Mouse (Mus musculus) small intestine, adult 2 months (tissue): Measurements from ENCODE around the gene Ntm. TPM values are rescaled to one million over a fixed set of nuclear protein-coding genes. Genes with fewer than 3 reads are reported as not detected.

ENCODE experiments used
- H3K27ac ChIP-seq: fragments of 200-500 bp; 2 replicates; pipeline ENCODE4 v1.5.1; 2012; ENCODE audit warnings: low read depth, low read length, control low read depth, inconsistent platforms; ENCODE audit not compliant: insufficient read depth
- H3K27me3 ChIP-seq: fragments of 200-500 bp; 2 replicates; pipeline ENCODE4 v1.6.1; 2012; ENCODE audit warnings: mild to moderate bottlenecking, moderate library complexity, low read length, inconsistent platforms; ENCODE audit not compliant: control insufficient read depth, insufficient read depth
- H3K36me3 ChIP-seq: fragments of 200-500 bp; 2 replicates; pipeline ENCODE4 v1.6.1; 2012; ENCODE audit warnings: mild to moderate bottlenecking, low read length, control low read depth, inconsistent platforms; ENCODE audit not compliant: control insufficient read depth, insufficient read depth
- H3K4me1 ChIP-seq: fragments of 200-500 bp; 2 replicates; pipeline ENCODE4 v1.6.1; 2012; ENCODE audit warnings: low read length, inconsistent platforms, mixed read lengths; ENCODE audit not compliant: control insufficient read depth, insufficient read depth, insufficient read length
- H3K4me3 ChIP-seq: fragments of 200-500 bp; 2 replicates; pipeline ENCODE4 v1.5.1; 2012; ENCODE audit warnings: low read depth, mild to moderate bottlenecking, control low read depth, inconsistent platforms, low read length, moderate library complexity
- CTCF ChIP-seq: fragments of 200-500 bp; IDR thresholded peaks from 2 replicates; pipeline ENCODE4 v1.5.1; 2012; ENCODE audit warnings: low read depth, mild to moderate bottlenecking, control low read depth, inconsistent platforms, low read length, moderate library complexity, mixed read lengths; ENCODE audit not compliant: insufficient replicate concordance, insufficient read length; ENCODE audit errors: extremely low read depth
- POLR2A ChIP-seq: fragments of 200-500 bp; IDR thresholded peaks from 2 replicates; pipeline ENCODE4 v1.6.1; 2012; ENCODE audit warnings: low read depth, mild to moderate bottlenecking, control low read depth, inconsistent platforms, low read length, moderate library complexity
- WGBS: fragments of 180-500 bp; shearing (Covaris S2); methylation state at CpG from one replicate; pipeline ENCODE4 v1.1.7; 2018; 5-methylcytosine and 5-hydroxymethylcytosine counted together
- polyA plus RNA-seq: library from polyadenylated mRNA; depleted of rRNA; stranded (reverse); fragments of >200 nt; gene quantifications from 2 replicates; pipeline ENCODE4 v1.2.3, GENCODE M21; 2012

The Ntm gene
- polyA plus RNA-seq, 1 experiment, result 0.10 TPM

DNA sequence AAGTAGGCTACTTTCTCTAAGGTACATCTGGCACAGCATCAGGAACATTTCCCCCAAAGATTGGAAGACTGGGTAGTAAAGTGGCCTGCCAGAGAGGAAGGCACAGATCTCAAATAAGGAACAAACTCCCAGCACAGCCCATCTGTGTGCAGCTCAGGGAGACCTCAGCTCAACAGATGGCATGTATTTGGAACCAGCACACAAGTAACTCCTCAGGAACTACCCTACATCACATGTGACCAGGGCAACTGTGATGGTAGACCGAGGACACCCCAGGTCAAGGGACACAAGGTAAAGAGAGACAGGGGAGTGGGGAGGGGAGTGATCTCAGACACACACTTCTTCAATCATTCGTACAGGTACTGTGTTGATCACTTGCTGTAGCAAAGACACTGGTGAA lies 556.0 kb downstream of the Ntm start:
- Histone ChIP-seq H3K4me3 (no peak overlapping the region), H3K36me3 (no peaks in the 10 kb centered on the region), H3K27ac (no peak overlapping the region), H3K27me3 (peaks cover 10% of the 10 kb centered on the region), H3K4me1 (no peaks in the 10 kb centered on the region)
- TF ChIP-seq CTCF, result no peak
- no peak for TF ChIP-seq POLR2A
- whole genome bisulfite sequencing, result 88% methylated on average over 2 of the region's 2 CpGs

DNA sequence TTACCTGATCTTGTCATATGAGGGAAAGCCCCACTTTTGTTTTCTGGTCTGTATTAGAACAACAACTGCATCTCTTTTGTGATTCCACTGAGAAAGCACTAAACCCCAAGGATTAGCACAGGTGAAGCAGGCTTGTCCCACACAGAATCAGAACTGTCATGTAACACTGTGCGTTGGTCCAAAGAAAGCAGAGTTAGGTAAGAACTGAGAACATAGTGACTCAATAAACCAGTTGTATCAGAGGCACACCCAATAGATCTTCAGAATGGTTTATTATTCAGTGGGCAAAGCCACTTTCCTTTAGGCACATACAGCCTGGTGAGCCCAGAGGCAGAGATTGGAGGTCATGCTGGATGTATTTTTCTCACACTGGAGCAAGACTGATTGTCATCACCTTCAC lies 556.9 kb downstream of the Ntm start:
- TF ChIP-seq POLR2A (no peak), CTCF (no peak)
- 88% methylated on average over 1 of the region's 1 CpGs for WGBS

GRCm38 (mm10) chr9:29400151-29400550 lies 562.8 kb downstream of the Ntm start:
- TF ChIP-seq POLR2A, result no peak
- TF ChIP-seq CTCF, result no peak
- H3K4me3 ChIP-seq, result no peak overlapping the region
- no peaks in the 10 kb centered on the region for H3K4me1 ChIP-seq
- 23% methylated on average over 8 of the region's 8 CpGs for WGBS
- H3K36me3 ChIP-seq, result no peaks in the 10 kb centered on the region
- no peak overlapping the region for H3K27ac ChIP-seq
- no peaks in the 10 kb centered on the region for H3K27me3 ChIP-seq

More for the DNA sequence above, 556.9 kb downstream of the Ntm start:
- Histone ChIP-seq H3K4me3 (no peak overlapping the region), H3K4me1 (no peaks in the 10 kb centered on the region), H3K27me3 (peaks cover 2% of the 10 kb centered on the region), H3K36me3 (no peaks in the 10 kb centered on the region), H3K27ac (no peak overlapping the region)

GRCm38 (mm10) chr9:29396101-29396500 lies 566.8 kb downstream of the Ntm start:
- H3K4me3 ChIP-seq, result no peak overlapping the region
- H3K27ac ChIP-seq, result no peak overlapping the region
- H3K27me3 ChIP-seq, result no peaks in the 10 kb centered on the region
- 34% methylated on average over 5 of the region's 5 CpGs for WGBS
- no peaks in the 10 kb centered on the region for H3K36me3 ChIP-seq
- no peaks in the 10 kb centered on the region for H3K4me1 ChIP-seq
- no peak for TF ChIP-seq POLR2A
- TF ChIP-seq CTCF, result no peak

DNA sequence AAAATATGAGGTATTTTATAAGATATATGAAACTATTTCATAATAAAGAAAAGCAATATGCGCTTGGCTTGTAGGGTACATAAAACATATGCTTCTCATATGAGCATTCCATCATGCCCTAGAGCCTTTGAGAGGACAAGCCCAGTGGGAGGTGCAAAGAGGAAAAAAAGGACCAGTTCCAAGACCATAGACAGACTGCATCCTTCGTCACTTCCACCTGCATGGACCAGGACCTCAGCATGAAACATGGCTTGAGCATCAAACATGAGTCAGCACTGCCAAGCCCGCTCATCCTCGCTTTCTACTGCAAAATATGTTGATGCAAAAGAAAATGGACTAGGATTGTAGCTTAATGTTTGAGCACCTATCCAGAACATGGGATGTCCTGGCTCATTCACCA lies 569.8 kb downstream of the Ntm start:
- H3K36me3 ChIP-seq, result no peaks in the 10 kb centered on the region
- H3K4me3 ChIP-seq, result no peak overlapping the region
- no peak overlapping the region for H3K27ac ChIP-seq
- no peaks in the 10 kb centered on the region for H3K27me3 ChIP-seq
- no peak for TF ChIP-seq POLR2A
- TF ChIP-seq CTCF, result no peak
- H3K4me1 ChIP-seq, result no peaks in the 10 kb centered on the region
- WGBS, result 93% methylated on average over 4 of the region's 4 CpGs

DNA sequence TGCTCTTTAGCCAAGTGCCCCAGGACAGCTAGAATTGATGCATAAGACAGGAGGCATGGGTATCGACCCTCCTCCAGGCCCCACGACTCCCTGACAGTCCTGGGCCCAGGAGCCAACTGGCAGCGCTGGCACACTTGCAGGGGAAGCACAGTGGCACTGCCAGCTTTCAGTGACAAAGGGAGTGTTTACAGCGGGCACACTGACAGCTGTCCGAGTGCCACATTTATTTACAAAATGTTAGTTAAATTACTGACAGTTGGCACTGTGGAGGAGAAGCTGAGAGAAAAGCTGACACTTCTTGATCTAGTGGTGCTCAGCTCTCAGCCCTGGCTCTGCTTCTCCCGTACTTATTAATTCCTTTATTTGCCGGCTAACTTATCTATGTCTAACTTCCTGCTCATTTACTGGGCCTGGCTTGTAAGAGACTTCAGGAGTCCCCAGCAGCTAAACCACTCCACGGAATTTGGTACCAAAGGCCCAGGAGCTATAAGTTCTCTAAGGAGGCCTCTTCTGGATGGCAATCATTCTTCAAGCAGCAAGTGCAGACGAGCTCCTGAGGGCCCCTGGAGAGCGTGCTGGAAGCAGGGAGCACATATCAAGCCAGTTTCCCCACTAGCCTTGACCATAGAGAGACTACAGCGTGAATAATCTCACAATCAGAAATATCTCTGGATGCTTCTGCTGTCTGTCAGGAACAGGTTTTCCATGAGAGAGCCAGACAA lies 572.0 kb downstream of the Ntm start:
- Histone ChIP-seq H3K36me3 (no peaks in the 10 kb centered on the region), H3K4me3 (no peak overlapping the region), H3K27me3 (no peaks in the 10 kb centered on the region), H3K4me1 (no peaks in the 10 kb centered on the region), H3K27ac (no peak overlapping the region)
- 67% methylated on average over 11 of the region's 11 CpGs for WGBS
- TF ChIP-seq CTCF (no peak), POLR2A (no peak)

GRCm38 (mm10) chr9:29389224-29389623 lies 573.7 kb downstream of the Ntm start:
- 78% methylated on average over 7 of the region's 7 CpGs for WGBS
- no peak for TF ChIP-seq POLR2A
- TF ChIP-seq CTCF, result no peak
- H3K36me3 ChIP-seq, result no peaks in the 10 kb centered on the region

More at GRCm38 (mm10) chr9:29389224-29389623, 573.7 kb downstream of the Ntm start:
- H3K4me3 ChIP-seq, result no peak overlapping the region
- no peak overlapping the region for H3K27ac ChIP-seq
- no peaks in the 10 kb centered on the region for H3K4me1 ChIP-seq
- no peaks in the 10 kb centered on the region for H3K27me3 ChIP-seq
